Mouse (Mus musculus) intestine, embryonic 14.5 days (tissue): ENCODE data around the gene Lsm14b. TPM values are rescaled to one million over a fixed set of nuclear protein-coding genes. Genes with fewer than 3 reads are reported as not detected.

Experiments
- ATAC-seq: fragments of 200-750 bp; cut with Nextera tagmentation; replicated peaks from 2 replicates; pipeline ENCODE4 v1.8.0; 2017; ENCODE audit warnings: low read depth, moderate number of reproducible peaks, moderate TSS enrichment, moderate library complexity; ENCODE audit not compliant: low FRiP score, low TSS enrichment
- DNase-seq: peaks from one replicate; pipeline ENCODE4 v3.0.0-alpha.2; 2018; ENCODE audit warnings: low spot score
- H3K27ac ChIP-seq: fragments of 300-500 bp; sonication (generic); 2 replicates; pipeline ENCODE4 v1.5.1; 2014; ENCODE audit warnings: low read depth, mild to moderate bottlenecking, control low read depth
- H3K27me3 ChIP-seq: fragments of 300-500 bp; sonication (generic); replicated peaks from 2 replicates; pipeline ENCODE4 v1.6.1; 2014; ENCODE audit warnings: low read length, control low read depth; ENCODE audit not compliant: control insufficient read depth, insufficient read depth
- H3K36me3 ChIP-seq: fragments of 300-500 bp; sonication (generic); 2 replicates; pipeline ENCODE4 v1.6.1; 2014; ENCODE audit warnings: low read length, control low read depth; ENCODE audit not compliant: control insufficient read depth, insufficient read depth
- H3K4me1 ChIP-seq: fragments of 300-500 bp; sonication (generic); replicated peaks from 2 replicates; pipeline ENCODE4 v1.6.1; 2014; ENCODE audit warnings: low read length, control low read depth, mixed read lengths; ENCODE audit not compliant: control insufficient read depth, insufficient read depth
- H3K4me2 ChIP-seq: fragments of 300-500 bp; sonication (generic); 2 replicates; pipeline ENCODE4 v1.6.1; 2014; ENCODE audit warnings: low read length
- H3K4me3 ChIP-seq: fragments of 300-500 bp; sonication (generic); 2 replicates; pipeline ENCODE4 v1.5.1; 2014; ENCODE audit warnings: low read depth, low read length, control low read depth, mixed read lengths
- H3K9ac ChIP-seq: fragments of 300-500 bp; sonication (generic); 2 replicates; pipeline ENCODE4 v1.6.1; 2014; ENCODE audit warnings: mild to moderate bottlenecking, low read length
- H3K9me3 ChIP-seq: fragments of 300-500 bp; sonication (generic); 2 replicates; pipeline ENCODE4 v1.6.1; 2016; ENCODE audit warnings: low read length, control low read depth; ENCODE audit not compliant: control insufficient read depth
- WGBS: fragments of 180-500 bp; shearing (Covaris S2); extraction: QIAGEN DNeasy Blood & Tissue Kit; methylation state at CpG from one replicate; pipeline ENCODE4 v1.1.7; 2014; 5-methylcytosine and 5-hydroxymethylcytosine counted together
- polyA plus RNA-seq: library from polyadenylated mRNA; unstranded; fragments of >200 nt; fragmentation: Nextera tagmentation; extraction: Ambion mirVana; gene quantifications from 2 replicates; pipeline ENCODE4 v1.2.1, GENCODE M21; 2014

Gene Lsm14b
- polyA plus RNA-seq, 1 experiment from 2014 or later: 6.2 TPM

- H3K9me3 ChIP-seq: no peaks in the 10 kb centered on the region
- DNase-seq: no peak
- H3K36me3 ChIP-seq: peaks cover 26% of the 10 kb centered on the region
- H3K9ac ChIP-seq: peak overlapping the region; percentile 84
- H3K27ac ChIP-seq: peak overlapping the region; percentile 86
- peak; percentile 60 for ATAC-seq
- H3K4me1 ChIP-seq: peaks cover 19% of the 10 kb centered on the region
- H3K4me2 ChIP-seq: peak overlapping the region; percentile 66
- under 1% methylated on average over 53 of the region's 66 CpGs for WGBS
- H3K27me3 ChIP-seq: no peaks in the 10 kb centered on the region
- H3K4me3 ChIP-seq: peak overlapping the region; percentile 85
Observed at GRCm38 (mm10) chr2:180041577-180042255, 16.9 kb downstream of the Lsm14b start.

GRCm38 (mm10) chr2:180042256-180042857 lies 17.6 kb downstream of the Lsm14b start, which contains the start of the genes Psma7 and Ss18l1:
Gene Psma7 (minus strand): TSS chr2:180042433.
Gene Ss18l1 (plus strand): TSS chr2:180042509.
- under 1% methylated on average over 73 of the region's 78 CpGs for WGBS
- Histone ChIP-seq H3K4me2 (peak within 1 kb of the TSS; percentile 66), H3K36me3 (peaks cover 20% of the 10 kb centered on the region), H3K4me1 (peaks cover 19% of the 10 kb centered on the region), H3K27me3 (no peaks in the 10 kb centered on the region), H3K27ac (peak within 1 kb of the TSS; percentile 86), H3K9ac (peak within 1 kb of the TSS; percentile 84), H3K9me3 (no peaks in the 10 kb centered on the region), H3K4me3 (peak within 1 kb of the TSS; percentile 85)
- peak; percentile 94 for ATAC-seq
- DNase-seq: peak; percentile 92

GRCm38 (mm10) chr2:180042858-180043515 lies 18.2 kb downstream of the Lsm14b start:
- under 1% methylated on average over 66 of the region's 66 CpGs for WGBS
- H3K36me3 ChIP-seq: peaks cover 14% of the 10 kb centered on the region
- peak overlapping the region; percentile 84 for H3K9ac ChIP-seq
- H3K4me1 ChIP-seq: peaks cover 19% of the 10 kb centered on the region
- H3K27ac ChIP-seq: peak overlapping the region; percentile 86
- no peaks in the 10 kb centered on the region for H3K27me3 ChIP-seq
- ATAC-seq: peak; percentile 47
- H3K4me3 ChIP-seq: peak overlapping the region; percentile 85
- H3K4me2 ChIP-seq: peak overlapping the region; percentile 61
- H3K9me3 ChIP-seq: no peaks in the 10 kb centered on the region
- peak; percentile 83 for DNase-seq

DNA sequence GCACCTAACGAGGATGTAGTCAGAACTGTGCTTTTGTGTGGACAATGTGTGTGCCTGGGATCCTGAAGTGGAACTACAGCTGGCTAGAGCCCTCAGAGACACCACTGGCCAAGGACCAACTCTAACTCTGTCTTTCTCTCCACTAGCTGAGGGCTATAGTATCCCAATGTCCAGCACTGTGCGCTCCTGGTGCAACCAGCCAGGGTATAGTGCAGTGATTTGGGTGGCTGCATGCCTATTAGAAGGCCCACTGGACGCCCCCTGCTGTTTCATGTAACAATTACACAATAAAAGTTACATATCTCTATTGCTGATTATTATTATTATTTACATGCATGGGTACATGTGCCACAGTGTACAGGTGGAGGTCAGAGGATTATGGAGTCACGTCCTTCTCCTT lies 20.5 kb downstream of the Lsm14b start:
- no peak for ATAC-seq
- no peaks in the 10 kb centered on the region for H3K36me3 ChIP-seq
- peak; percentile 58 for DNase-seq
- no peaks in the 10 kb centered on the region for H3K27me3 ChIP-seq
- H3K4me3 ChIP-seq: no peak overlapping the region
- no peak overlapping the region for H3K4me2 ChIP-seq
- H3K9me3 ChIP-seq: no peaks in the 10 kb centered on the region
- WGBS: 52% methylated on average over 4 of the region's 4 CpGs
- H3K27ac ChIP-seq: no peak overlapping the region
- peaks cover 19% of the 10 kb centered on the region for H3K4me1 ChIP-seq
- H3K9ac ChIP-seq: no peak overlapping the region

DNA sequence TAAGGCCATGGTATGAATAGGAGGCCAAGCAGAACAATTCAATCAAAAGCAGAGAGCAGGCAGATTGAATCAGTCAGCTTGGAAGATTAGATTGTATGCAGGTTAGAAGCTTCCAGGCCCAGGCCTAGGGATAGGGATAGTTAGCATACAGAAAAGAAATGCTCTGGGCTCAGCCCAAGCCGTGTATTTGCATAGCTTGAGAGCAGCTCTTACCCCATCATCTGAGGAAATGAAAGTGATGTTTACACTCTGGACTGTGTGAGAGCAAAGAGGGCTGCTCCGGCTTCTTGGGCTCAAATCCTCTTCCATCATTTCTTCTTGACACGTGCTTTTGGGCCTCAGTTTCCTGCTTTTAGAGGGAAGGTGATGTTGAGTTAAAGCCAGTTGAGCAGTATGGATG lies 22.8 kb downstream of the Lsm14b start:
- Histone ChIP-seq H3K9me3 (no peaks in the 10 kb centered on the region), H3K4me3 (no peak overlapping the region), H3K4me2 (no peak overlapping the region), H3K27me3 (no peaks in the 10 kb centered on the region), H3K4me1 (peaks cover 11% of the 10 kb centered on the region; the same call in 1 of the 2 replicates), H3K36me3 (no peaks in the 10 kb centered on the region), H3K9ac (no peak overlapping the region), H3K27ac (no peak overlapping the region)
- WGBS: 86% methylated on average over 3 of the region's 3 CpGs
- ATAC-seq (no peak), DNase-seq (no peak)

DNA sequence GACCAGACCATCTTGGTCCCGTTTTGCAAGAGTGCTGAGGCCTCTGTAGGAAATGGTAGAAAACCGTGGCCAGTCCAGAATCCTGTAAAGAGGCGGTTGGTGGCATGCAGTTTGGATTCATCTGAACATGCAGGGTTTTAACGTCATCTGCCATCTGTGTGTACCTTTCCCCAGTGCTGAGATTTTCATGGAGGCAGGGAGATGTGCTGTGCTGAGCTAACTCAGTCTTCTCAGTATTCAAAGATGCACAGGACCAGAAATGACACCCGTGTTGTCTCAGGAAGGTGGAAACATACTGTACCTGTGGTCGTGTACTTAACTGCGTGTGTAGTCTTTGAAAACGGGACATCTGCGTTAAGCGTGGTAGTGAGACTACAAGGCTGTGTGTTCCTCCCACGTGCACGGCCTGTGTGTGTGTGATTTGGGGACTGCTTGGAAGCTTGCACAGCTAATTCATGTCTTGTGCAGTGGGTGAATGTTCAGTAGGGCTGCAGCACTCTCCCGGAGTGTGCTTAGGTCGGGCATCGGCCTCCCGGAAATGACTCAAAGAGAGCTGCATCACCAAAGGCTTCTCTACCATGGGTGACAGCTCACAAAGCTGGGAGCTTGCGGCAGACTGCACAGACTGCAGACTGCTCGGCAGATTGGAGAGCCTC lies 23.3 kb downstream of the Lsm14b start:
- H3K4me2 ChIP-seq: no peak overlapping the region
- no peak overlapping the region for H3K9ac ChIP-seq
- no peak overlapping the region for H3K4me3 ChIP-seq
- no peak overlapping the region for H3K27ac ChIP-seq
- WGBS: 92% methylated on average over 18 of the region's 18 CpGs
- peaks cover 11% of the 10 kb centered on the region; the same call in 1 of the 2 replicates for H3K4me1 ChIP-seq
- H3K9me3 ChIP-seq: no peaks in the 10 kb centered on the region
- H3K36me3 ChIP-seq: 0 out of 2 replicates have a peak, but pooled peaks cover 5% of the 10 kb centered on the region
- ATAC-seq (no peak), DNase-seq (no peak)
- no peaks in the 10 kb centered on the region for H3K27me3 ChIP-seq

DNA sequence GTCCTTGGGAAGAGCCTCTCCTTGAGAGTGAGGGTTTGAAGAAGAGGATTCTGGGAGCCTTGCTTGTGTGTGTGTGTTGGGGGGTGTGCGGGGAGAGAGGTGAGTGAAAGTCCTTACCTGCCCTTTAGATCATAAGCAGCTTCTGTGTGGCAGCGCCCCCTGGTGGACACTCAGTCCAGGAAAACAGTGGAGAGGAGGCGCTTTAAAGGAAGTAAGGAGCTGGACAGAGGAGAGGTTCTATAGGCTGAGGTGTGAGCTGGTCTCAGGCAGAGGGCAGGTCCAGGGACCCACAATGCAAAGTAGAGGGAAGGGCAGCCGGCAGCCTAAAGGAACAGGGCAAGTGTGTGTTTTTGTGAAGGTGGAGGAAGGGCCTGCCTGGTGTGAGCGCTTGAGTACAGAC lies 26.2 kb downstream of the Lsm14b start:
- no peak overlapping the region for H3K4me3 ChIP-seq
- ATAC-seq (0 out of 2 replicates have a peak, but pooled peaks have one; percentile 34), DNase-seq (peak; percentile 95)
- WGBS: 28% methylated on average over 5 of the region's 5 CpGs
- H3K9ac ChIP-seq: no peak overlapping the region
- H3K4me2 ChIP-seq: no peak overlapping the region
- H3K9me3 ChIP-seq: no peaks in the 10 kb centered on the region
- no peaks in the 10 kb centered on the region for H3K27me3 ChIP-seq
- peaks cover 19% of the 10 kb centered on the region for H3K36me3 ChIP-seq
- no peak overlapping the region for H3K27ac ChIP-seq
- 0 out of 2 replicates have a peak, but pooled peaks cover 3% of the 10 kb centered on the region for H3K4me1 ChIP-seq

DNA sequence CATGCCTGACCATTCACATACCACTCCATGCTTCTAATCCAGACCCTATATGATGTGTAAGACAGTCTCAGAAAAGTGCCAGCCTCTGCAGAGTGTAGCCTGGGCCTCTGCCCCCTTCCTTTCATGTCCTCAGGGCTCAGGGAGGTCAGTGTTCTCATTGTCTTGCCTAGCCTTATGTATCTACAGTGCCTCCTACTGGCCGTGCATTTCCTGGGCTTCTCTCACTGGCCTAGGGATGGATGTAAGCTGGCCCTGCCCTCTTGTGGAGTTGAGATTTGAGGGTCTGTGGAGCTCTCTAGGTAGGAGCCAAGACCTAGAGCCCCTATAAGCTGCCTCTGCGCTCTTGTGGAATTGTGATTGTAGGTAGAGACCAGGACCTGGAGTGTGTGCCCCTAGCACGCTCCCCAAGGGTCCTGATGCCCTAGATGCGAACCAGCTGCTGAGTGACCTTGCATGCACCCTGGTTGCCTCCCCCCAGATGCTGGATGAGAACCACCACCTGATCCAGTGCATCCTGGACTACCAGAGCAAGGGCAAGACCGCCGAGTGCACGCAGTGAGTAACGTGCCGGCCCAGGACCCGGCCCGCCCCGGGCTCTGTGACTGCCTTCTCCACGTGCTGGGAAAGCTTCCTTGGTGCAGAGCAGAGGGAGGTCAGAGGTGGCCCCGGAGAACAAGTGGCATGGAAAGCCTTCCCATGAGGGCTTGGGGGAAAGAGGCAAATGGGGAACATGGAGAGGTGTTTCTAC lies 27.4 kb downstream of the Lsm14b start:
- peaks cover 31% of the 10 kb centered on the region for H3K36me3 ChIP-seq
- no peak for ATAC-seq

More for the DNA sequence above, 27.4 kb downstream of the Lsm14b start:
- H3K4me3 ChIP-seq: no peak overlapping the region
- H3K4me2 ChIP-seq: no peak overlapping the region
- no peak overlapping the region for H3K9ac ChIP-seq
- 0 out of 2 replicates have a peak, but pooled peaks cover 3% of the 10 kb centered on the region for H3K4me1 ChIP-seq
- H3K27me3 ChIP-seq: no peaks in the 10 kb centered on the region
- H3K27ac ChIP-seq: no peak overlapping the region
- no peak for DNase-seq
- H3K9me3 ChIP-seq: no peaks in the 10 kb centered on the region
- 87% methylated on average over 14 of the region's 14 CpGs for WGBS
